In the genomic region with DNA sequence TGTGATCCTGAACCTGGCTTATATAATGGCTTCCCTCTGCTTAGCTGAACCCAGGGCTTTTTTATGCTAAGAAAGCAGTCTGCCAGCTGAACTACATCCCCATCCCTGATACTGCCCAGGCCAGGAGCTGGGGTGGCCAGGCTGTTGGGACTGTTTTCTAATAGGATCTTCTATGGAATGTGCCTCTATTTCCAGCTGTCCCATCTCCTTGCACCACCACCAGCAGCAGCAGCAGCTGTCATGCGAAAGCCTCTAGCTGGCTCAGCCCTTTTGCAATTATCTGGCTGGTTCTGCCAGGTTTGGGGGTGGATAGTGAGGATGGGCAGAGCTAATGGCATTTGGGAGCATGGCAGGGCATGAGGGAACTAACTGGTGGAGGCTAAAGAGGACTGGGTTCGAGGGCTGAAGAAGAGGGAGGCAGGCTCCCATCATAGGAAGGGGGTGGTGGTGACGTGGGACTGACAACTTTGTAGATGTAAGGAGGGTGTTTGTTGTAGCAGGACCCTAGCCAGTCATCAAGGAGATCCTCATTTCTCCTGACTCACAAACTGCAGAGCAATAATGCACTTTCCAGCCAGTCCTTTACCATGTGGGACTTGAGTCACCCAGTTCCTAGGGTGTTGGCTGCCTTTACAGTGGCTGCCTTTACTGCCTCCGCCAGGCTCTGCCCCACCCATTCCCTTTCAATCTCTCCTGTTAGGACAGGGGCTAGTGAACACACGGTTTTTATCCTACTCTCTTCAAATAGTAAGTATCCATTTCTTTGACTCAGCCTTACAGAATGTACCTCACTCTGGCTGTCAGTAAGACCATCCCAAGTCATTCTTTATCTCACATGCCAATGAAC, we compare ENCODE assay signal across 10 mouse cellular contexts. TPM values are rescaled to one million over a fixed set of nuclear protein-coding genes. Genes with fewer than 3 reads are reported as not detected.
DNase-seq lines count a peak whose midpoint lies in the region; ATAC-seq and TF ChIP-seq lines count a peak whose summit lies in the region.
"Had no signal": no experiment of that assay in that cellular context is flagged by ENCODE, and none has a peak within 500 bp of the region (broad histone marks: within the 10 kb centered on the region; RNA-seq: fewer than 3 reads in every experiment).

No protein-coding gene starts in this region.

- H3K27me3 ChIP-seq in C2C12 (ENCODE audit: control insufficient read depth, insufficient read depth, insufficient read length): no peaks in the 10 kb centered on the region
- no peaks in the 10 kb centered on the region for H3K27me3 ChIP-seq in lung, embryonic 15.5 days
- no peaks in the 10 kb centered on the region for H3K27me3 ChIP-seq in hindbrain, embryonic 16.5 days (replicated peaks; ENCODE audit: control insufficient read depth, insufficient read depth, low read length)

- peaks cover 50% of the 10 kb centered on the region for H3K4me1 ChIP-seq in bone marrow macrophage, adult 2 months (ENCODE audit: control insufficient read depth, insufficient read depth, low read length)
- peaks cover 56% of the 10 kb centered on the region for H3K4me1 ChIP-seq in lung, embryonic 15.5 days
- H3K4me1 ChIP-seq in hindbrain, embryonic 16.5 days (ENCODE audit: control insufficient read depth, insufficient read depth, low read depth, low read length): peaks cover 20% of the 10 kb centered on the region

- no peak for TF ChIP-seq POLR2A in bone marrow macrophage, adult 2 months (IDR thresholded peaks at IDR 0.05; ENCODE audit: borderline replicate concordance, low read depth, low read length)

- H3K4me2 ChIP-seq in lung, embryonic 15.5 days: no peak overlapping the region
- H3K4me2 ChIP-seq in hindbrain, embryonic 16.5 days (ENCODE audit: low read length): no peak overlapping the region

- peaks cover 70% of the 10 kb centered on the region for H3K79me2 ChIP-seq in C2C12 (ENCODE audit: control insufficient read depth, insufficient read depth)

- peaks cover 22% of the 10 kb centered on the region for H3K79me3 ChIP-seq in C2C12 (ENCODE audit: low read depth)

- ATAC-seq in lung, embryonic 15.5 days (ENCODE audit: borderline replicate concordance, extremely low read depth, low FRiP score, low TSS enrichment): 0 out of 2 replicates have a peak, but pooled peaks have one; percentile 51
- ATAC-seq in hindbrain, embryonic 16.5 days: no peak
- ATAC-seq: forebrain, postnatal 0 days had no signal

- H3K27ac ChIP-seq in bone marrow macrophage, adult 2 months (ENCODE audit: insufficient read depth, low read depth, low read length): peak overlapping the region; percentile 99
- H3K27ac ChIP-seq in lung, embryonic 15.5 days: peak overlapping the region; percentile 58
- no peak overlapping the region for H3K27ac ChIP-seq in hindbrain, embryonic 16.5 days (ENCODE audit: low read depth, low read length)

- 26% methylated on average over 5 of the region's 5 CpGs for WGBS in lung, embryonic 15.5 days
- WGBS in hindbrain, embryonic 16.5 days: 48% methylated on average over 5 of the region's 5 CpGs

- no peak overlapping the region for H3K9ac ChIP-seq in lung, embryonic 15.5 days
- no peak overlapping the region for H3K9ac ChIP-seq in hindbrain, embryonic 16.5 days (ENCODE audit: low read depth, low read length)
- H3K9ac ChIP-seq: forebrain, postnatal 0 days had no signal

- H3K4me3 ChIP-seq in C2C12 (ENCODE audit: insufficient read depth, poor library complexity, severe bottlenecking): no peak overlapping the region
- peak overlapping the region; percentile 5; the same call in 1 of the 2 replicates for H3K4me3 ChIP-seq in bone marrow macrophage, adult 2 months (ENCODE audit: insufficient read depth, low read length)
- H3K4me3 ChIP-seq in lung, embryonic 15.5 days: no peak overlapping the region
- H3K4me3 ChIP-seq in hindbrain, embryonic 16.5 days (ENCODE audit: low read length): no peak overlapping the region

- no peaks in the 10 kb centered on the region for H3K9me3 ChIP-seq in lung, embryonic 15.5 days
- no peaks in the 10 kb centered on the region for H3K9me3 ChIP-seq in hindbrain, embryonic 16.5 days (ENCODE audit: control insufficient read depth, low read length)

- peaks cover 38% of the 10 kb centered on the region for H3K36me3 ChIP-seq in C2C12 (ENCODE audit: control insufficient read depth, insufficient read depth)
- peaks cover 32% of the 10 kb centered on the region for H3K36me3 ChIP-seq in lung, embryonic 15.5 days
- H3K36me3 ChIP-seq in hindbrain, embryonic 16.5 days (ENCODE audit: control insufficient read depth, insufficient read depth, low read length): peaks cover 22% of the 10 kb centered on the region

- DNase-seq in heart, adult 11 months: peak; percentile 95
- no peak for DNase-seq in heart, adult 8-10 months (ENCODE audit: low spot score)
- DNase-seq in yolk sac, embryonic 10.5 days (ENCODE audit: low spot score): no peak
- DNase-seq in right cerebral cortex, postnatal 25 days: no peak
- DNase-seq: cerebellum, adult 2 months; forebrain, postnatal 0 days had no signal

- H3ac ChIP-seq in C2C12 (ENCODE audit: control insufficient read depth, insufficient read length, low read depth): peak overlapping the region; percentile 60

- TF ChIP-seq CTCF in C2C12 (IDR thresholded peaks at IDR 0.05; ENCODE audit: control insufficient read depth, insufficient read depth, insufficient read length): no peak
- no peak for TF ChIP-seq CTCF in bone marrow macrophage, adult 2 months (IDR thresholded peaks at IDR 0.05; ENCODE audit: low read depth, low read length)

TF ChIP-seq in C2C12, 6 proteins besides CTCF, POLR2A, EP300 and RAD21:
- peak; percentile 31 for TF ChIP-seq FOSL1 (IDR thresholded peaks at IDR 0.05; ENCODE audit: insufficient read depth, low read length, poor library complexity, severe bottlenecking)
- TF ChIP-seq MAX (IDR thresholded peaks at IDR 0.05): no peak
- peak; percentile 69 for TF ChIP-seq MYOD1 (IDR thresholded peaks at IDR 0.05; ENCODE audit: control insufficient read depth, insufficient read length, low read depth)
- peak; percentile 29 for TF ChIP-seq CEBPB (IDR thresholded peaks at IDR 0.05; ENCODE audit: low read depth)
- TF ChIP-seq MYOG (IDR thresholded peaks at IDR 0.05; ENCODE audit: control insufficient read depth, extremely low read depth, insufficient read length): no peak
- no peak for TF ChIP-seq USF1 (IDR thresholded peaks at IDR 0.05; ENCODE audit: low read depth)
TF ChIP-seq in C2C12: peak in this region for 3.

RNA-seq across cellular contexts. Expression of a gene that starts 6.6 kb away (rescaled TPM):
- 100 to 1,000 TPM; 332 to 446 (median 375) TPM for total RNA-seq in heart, adult 8-10 months (2022)
- 86.8 TPM for polyA plus RNA-seq in C2C12 (2012; fragmentation: generic; extraction: Trizol)
- polyA plus RNA-seq in bone marrow macrophage, adult 2 months (2012; ENCODE audit: insufficient read depth, insufficient read length, missing spikeins): 440 and 513 TPM in 2 replicates
- 24.7 and 25.6 TPM in 2 replicates for polyA plus RNA-seq in lung, embryonic 15.5 days (2015; fragmentation: Nextera tagmentation; extraction: Ambion mirVana)
- 3.5 and 4.8 TPM in 2 replicates for polyA plus RNA-seq in hindbrain, embryonic 16.5 days (2015; fragmentation: Nextera tagmentation; extraction: Ambion mirVana)

RNA-seq across cellular contexts. Expression of a gene that starts 15.7 kb away (rescaled TPM):
- total RNA-seq in heart, adult 8-10 months (2022): 100 to 1,000 TPM; 209 to 232 (median 227) TPM
- 1,028 TPM for polyA plus RNA-seq in C2C12 (2012; fragmentation: generic; extraction: Trizol)
- polyA plus RNA-seq in bone marrow macrophage, adult 2 months (2012; ENCODE audit: insufficient read depth, insufficient read length, missing spikeins): 220 and 226 TPM in 2 replicates
- 420 and 427 TPM in 2 replicates for polyA plus RNA-seq in lung, embryonic 15.5 days (2015; fragmentation: Nextera tagmentation; extraction: Ambion mirVana)
- polyA plus RNA-seq in hindbrain, embryonic 16.5 days (2015; fragmentation: Nextera tagmentation; extraction: Ambion mirVana): 284 and 301 TPM in 2 replicates

RNA-seq across cellular contexts. Expression of a gene that starts 28.9 kb away (rescaled TPM):
- total RNA-seq in heart, adult 8-10 months (2022): 10 to 100 TPM in 1 of 4 experiments, 1 to 10 TPM in 3; 8.1 to 10.3 (median 8.6) TPM
- polyA plus RNA-seq in C2C12 (2012; fragmentation: generic; extraction: Trizol): 24.2 TPM
- 12.5 and 14.6 TPM in 2 replicates for polyA plus RNA-seq in bone marrow macrophage, adult 2 months (2012; ENCODE audit: insufficient read depth, insufficient read length, missing spikeins)
- polyA plus RNA-seq in lung, embryonic 15.5 days (2015; fragmentation: Nextera tagmentation; extraction: Ambion mirVana): 28.4 and 29.7 TPM in 2 replicates
- polyA plus RNA-seq in hindbrain, embryonic 16.5 days (2015; fragmentation: Nextera tagmentation; extraction: Ambion mirVana): 23.9 and 26.3 TPM in 2 replicates

RNA-seq across cellular contexts. Expression of a gene that starts 40.9 kb away (rescaled TPM):
- total RNA-seq in heart, adult 8-10 months (2022): 10 to 100 TPM; 28.2 to 33.7 (median 30.4) TPM
- polyA plus RNA-seq in C2C12 (2012; fragmentation: generic; extraction: Trizol): 109 TPM
- polyA plus RNA-seq in bone marrow macrophage, adult 2 months (2012; ENCODE audit: insufficient read depth, insufficient read length, missing spikeins): 78.6 and 81.2 TPM in 2 replicates
- 165 and 173 TPM in 2 replicates for polyA plus RNA-seq in lung, embryonic 15.5 days (2015; fragmentation: Nextera tagmentation; extraction: Ambion mirVana)
- 91.3 and 103 TPM in 2 replicates for polyA plus RNA-seq in hindbrain, embryonic 16.5 days (2015; fragmentation: Nextera tagmentation; extraction: Ambion mirVana)

RNA-seq across cellular contexts. Expression of a gene that starts 53.2 kb away (rescaled TPM):
- 1 to 10 TPM; 7.2 to 9.1 (median 7.5) TPM for total RNA-seq in heart, adult 8-10 months (2022)
- polyA plus RNA-seq in C2C12 (2012; fragmentation: generic; extraction: Trizol): 28.7 TPM
- 33.1 and 33.7 TPM in 2 replicates for polyA plus RNA-seq in bone marrow macrophage, adult 2 months (2012; ENCODE audit: insufficient read depth, insufficient read length, missing spikeins)
- 30.8 and 35.6 TPM in 2 replicates for polyA plus RNA-seq in lung, embryonic 15.5 days (2015; fragmentation: Nextera tagmentation; extraction: Ambion mirVana)
- polyA plus RNA-seq in hindbrain, embryonic 16.5 days (2015; fragmentation: Nextera tagmentation; extraction: Ambion mirVana): 10.3 and 11.3 TPM in 2 replicates
